Mouse (Mus musculus) kidney, embryonic 16.5 days (tissue): ENCODE results near the gene Slc18a3. TPM values are rescaled to one million over a fixed set of nuclear protein-coding genes. Genes with fewer than 3 reads are reported as not detected.

Experiments
- ATAC-seq: fragments of 200-750 bp; cut with Nextera tagmentation; 2 replicates; pipeline ENCODE4 v1.8.0; 2017; ENCODE audit warnings: moderate TSS enrichment; ENCODE audit not compliant: low FRiP score, low TSS enrichment
- H3K27ac ChIP-seq: fragments of 300-500 bp; sonication (generic); 2 replicates; pipeline ENCODE4 v1.5.1; 2014; ENCODE audit warnings: low read length
- H3K27me3 ChIP-seq: fragments of 300-500 bp; sonication (generic); 2 replicates; pipeline ENCODE4 v1.6.1; 2014; ENCODE audit warnings: low read length, control low read depth, mixed read lengths; ENCODE audit not compliant: insufficient read depth
- H3K36me3 ChIP-seq: fragments of 300-500 bp; sonication (generic); 2 replicates; pipeline ENCODE4 v1.6.1; 2014; ENCODE audit warnings: low read length, control low read depth, mixed read lengths; ENCODE audit not compliant: insufficient read depth
- H3K4me1 ChIP-seq: fragments of 300-500 bp; sonication (generic); 2 replicates; pipeline ENCODE4 v1.6.1; 2014; ENCODE audit warnings: low read length, control low read depth, mixed read lengths; ENCODE audit not compliant: insufficient read depth
- H3K4me2 ChIP-seq: fragments of 300-500 bp; sonication (generic); replicated peaks from 2 replicates; pipeline ENCODE4 v1.6.1; 2014; ENCODE audit warnings: low read depth, low read length
- H3K4me3 ChIP-seq: fragments of 300-500 bp; sonication (generic); 2 replicates; pipeline ENCODE4 v1.5.1; 2014; ENCODE audit warnings: mild to moderate bottlenecking, low read length
- H3K9ac ChIP-seq: fragments of 300-500 bp; sonication (generic); replicated peaks from 2 replicates; pipeline ENCODE4 v1.6.1; 2014; ENCODE audit warnings: low read length
- H3K9me3 ChIP-seq: fragments of 300-500 bp; sonication (generic); 2 replicates; pipeline ENCODE4 v1.6.1; 2016; ENCODE audit warnings: low read length, control low read depth
- WGBS: fragments of 180-500 bp; shearing (Covaris S2); extraction: QIAGEN DNeasy Blood & Tissue Kit; methylation state at CpG from one replicate; pipeline ENCODE4 v1.1.7; 2014; 5-methylcytosine and 5-hydroxymethylcytosine counted together
- polyA plus RNA-seq: library from polyadenylated mRNA; unstranded; fragments of >200 nt; fragmentation: Nextera tagmentation; extraction: Ambion mirVana; gene quantifications from 2 replicates; pipeline ENCODE4 v1.2.1, GENCODE M21; 2015

The Slc18a3 gene
- polyA plus RNA-seq = 0.17 and 0.29 TPM in 2 replicates

DNA sequence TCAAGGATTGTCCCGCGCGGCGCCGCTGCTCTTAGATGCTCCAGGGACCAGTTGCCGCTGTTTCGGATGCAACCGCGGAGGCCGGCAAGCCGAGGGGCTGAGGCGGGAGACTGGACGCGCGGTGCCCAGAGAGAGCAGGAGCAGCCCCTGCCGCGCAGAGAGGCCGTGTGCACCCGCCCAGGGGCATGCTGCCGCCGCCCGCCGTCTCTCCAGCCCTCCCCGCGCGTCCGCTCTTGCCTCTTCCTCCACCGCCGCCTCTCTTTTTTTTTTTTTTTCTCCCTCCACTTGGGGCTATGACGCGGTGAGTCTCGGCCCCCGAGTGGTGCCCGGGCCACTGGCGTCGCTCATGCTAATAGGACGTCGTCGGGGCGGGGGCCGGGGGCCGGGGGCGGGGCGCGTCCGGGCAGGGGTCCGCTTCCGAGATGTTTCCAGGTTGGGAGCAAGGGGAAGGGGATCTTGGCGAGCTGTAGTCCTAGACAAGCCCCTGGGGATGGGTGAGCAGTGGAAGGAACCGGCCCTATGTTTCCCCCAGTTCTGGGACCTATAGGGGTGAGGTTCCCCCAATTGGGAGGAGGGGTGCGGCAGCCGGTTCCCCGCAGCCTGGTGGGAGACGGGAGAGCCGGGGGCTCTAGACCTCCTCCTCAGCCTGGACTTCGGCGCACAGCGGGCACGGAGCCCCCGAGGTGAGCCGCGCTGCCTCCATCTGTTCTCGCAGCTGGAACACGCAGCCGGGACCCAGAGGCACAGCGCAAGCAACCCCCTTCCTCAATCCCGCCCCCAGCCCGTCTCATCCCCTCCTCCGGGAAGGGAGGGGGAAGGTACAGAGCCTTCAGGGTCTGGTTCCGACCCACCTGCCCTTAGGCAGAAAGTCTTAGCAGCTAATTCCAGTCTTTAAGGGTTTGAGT lies at the start of gene Slc18a3:
Slc18a3 (minus strand) TSS at position 250 of the 905 bp plus-strand sequence.
- no peak for ATAC-seq
- H3K4me3 ChIP-seq = peak within 1 kb of the TSS; percentile 38
- no peaks in the 10 kb centered on the region for H3K9me3 ChIP-seq
- no peak within 1 kb of the TSS for H3K27ac ChIP-seq
- WGBS = 1% methylated on average over 53 of the region's 70 CpGs
- no peak within 1 kb of the TSS for H3K9ac ChIP-seq
- no peaks in the 10 kb centered on the region for H3K4me1 ChIP-seq
- no peaks in the 10 kb centered on the region for H3K36me3 ChIP-seq
- peaks cover 77% of the 10 kb centered on the region for H3K27me3 ChIP-seq
- peak within 1 kb of the TSS; percentile 45 for H3K4me2 ChIP-seq

DNA sequence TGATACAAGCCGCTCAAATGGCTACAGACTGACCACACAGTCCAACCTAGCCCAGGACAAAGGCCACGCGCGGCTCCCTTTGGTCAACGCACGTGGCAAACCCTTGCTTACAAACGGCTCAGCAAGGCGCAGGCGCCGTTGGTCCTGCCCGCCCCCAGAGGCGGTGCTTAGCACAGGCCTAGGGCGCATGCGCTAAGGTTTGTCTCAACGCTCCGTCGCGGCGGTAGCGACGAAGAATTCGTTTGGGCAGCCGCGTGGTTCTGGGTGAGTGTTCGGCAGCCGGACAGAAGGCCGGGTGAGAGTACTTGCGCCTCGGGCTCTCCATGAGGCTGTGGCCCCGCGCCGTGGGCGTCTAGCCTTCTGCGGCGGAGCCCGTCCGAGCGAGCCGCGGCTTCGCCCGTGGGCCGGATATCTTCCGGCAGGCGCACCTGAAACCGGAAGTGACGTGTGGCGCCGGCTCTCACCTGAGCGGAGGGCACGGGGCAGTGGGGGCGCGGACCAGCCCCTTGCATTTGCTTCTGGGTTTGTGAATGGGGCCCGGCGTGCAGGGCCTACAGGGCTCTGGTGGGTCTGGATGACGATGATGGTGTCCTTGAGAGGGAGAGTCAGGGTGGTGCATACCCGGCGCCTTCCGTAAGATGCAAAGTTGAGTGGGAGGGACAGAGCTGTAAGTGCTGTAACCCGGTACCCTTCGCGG lies 48.8 kb upstream of the Slc18a3 start, which contains the start of gene Ercc6:
Ercc6 (plus strand) TSS at position 186 of the 697 bp plus-strand sequence.
- Histone ChIP-seq H3K27ac (peak within 1 kb of the TSS; percentile 41), H3K9ac (peak within 1 kb of the TSS; percentile 68), H3K4me1 (peaks cover 14% of the 10 kb centered on the region), H3K36me3 (peaks cover 12% of the 10 kb centered on the region), H3K27me3 (no peaks in the 10 kb centered on the region), H3K4me2 (peak within 1 kb of the TSS; percentile 80), H3K9me3 (no peaks in the 10 kb centered on the region), H3K4me3 (peak within 1 kb of the TSS; percentile 87)
- ATAC-seq = peak; percentile 97
- WGBS = under 1% methylated on average over 62 of the region's 62 CpGs

DNA sequence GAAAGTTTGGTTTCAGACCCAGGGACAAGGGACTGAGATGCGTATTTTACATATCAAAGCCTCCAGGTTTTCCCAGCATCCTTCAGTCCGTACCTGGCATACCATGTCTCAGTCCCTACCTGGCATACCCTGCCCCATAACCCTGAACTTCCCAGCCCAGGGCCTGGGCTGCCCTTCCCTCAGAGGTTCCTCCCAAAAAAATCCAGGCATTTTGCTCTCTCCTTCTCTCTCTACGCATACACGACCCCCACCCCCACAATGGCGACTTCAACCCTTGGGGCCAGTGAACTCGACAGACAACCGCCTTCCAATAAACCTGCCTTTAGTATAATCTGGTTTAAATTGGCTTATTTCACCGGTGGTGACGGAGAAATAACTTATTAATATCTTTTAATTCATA lies 48.3 kb upstream of the Slc18a3 start:
- Histone ChIP-seq H3K27ac (no peak overlapping the region), H3K4me3 (peak overlapping the region; percentile 87), H3K4me2 (peak overlapping the region; percentile 80), H3K9me3 (no peaks in the 10 kb centered on the region), H3K4me1 (peaks cover 14% of the 10 kb centered on the region), H3K27me3 (no peaks in the 10 kb centered on the region), H3K9ac (peak overlapping the region; percentile 68; the same call in 1 of the 2 replicates), H3K36me3 (peaks cover 12% of the 10 kb centered on the region)
- 0 out of 2 replicates have a peak, but pooled peaks have one; percentile 28 for ATAC-seq
- 48% methylated on average over 9 of the region's 9 CpGs for WGBS

DNA sequence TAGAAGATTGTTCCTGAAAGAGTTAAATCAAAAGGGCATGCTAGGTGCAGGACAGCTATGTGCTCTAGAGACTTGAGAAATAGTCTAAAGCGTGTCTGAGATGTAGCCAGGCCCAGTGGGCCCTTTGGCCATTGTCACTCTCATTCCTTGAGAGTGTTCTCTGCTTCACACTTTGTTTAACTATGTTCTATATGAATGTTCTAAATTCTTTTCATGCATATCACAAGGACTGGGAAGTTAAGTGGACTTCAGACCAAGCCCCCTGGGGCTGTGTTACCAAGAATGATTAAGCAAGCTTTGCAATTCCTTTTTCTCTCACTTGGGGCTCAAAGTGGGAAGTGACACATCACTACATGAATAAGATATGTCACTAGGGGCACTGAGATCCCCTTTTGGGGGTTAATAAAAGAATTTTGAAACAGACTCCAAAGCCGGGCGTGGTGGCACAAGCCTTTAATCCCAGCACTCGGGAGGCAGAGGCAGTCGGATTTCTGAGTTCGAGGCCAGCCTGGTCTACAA lies 44.9 kb upstream of the Slc18a3 start:
- WGBS = 84% methylated on average over 6 of the region's 6 CpGs
- no peak for ATAC-seq

DNA sequence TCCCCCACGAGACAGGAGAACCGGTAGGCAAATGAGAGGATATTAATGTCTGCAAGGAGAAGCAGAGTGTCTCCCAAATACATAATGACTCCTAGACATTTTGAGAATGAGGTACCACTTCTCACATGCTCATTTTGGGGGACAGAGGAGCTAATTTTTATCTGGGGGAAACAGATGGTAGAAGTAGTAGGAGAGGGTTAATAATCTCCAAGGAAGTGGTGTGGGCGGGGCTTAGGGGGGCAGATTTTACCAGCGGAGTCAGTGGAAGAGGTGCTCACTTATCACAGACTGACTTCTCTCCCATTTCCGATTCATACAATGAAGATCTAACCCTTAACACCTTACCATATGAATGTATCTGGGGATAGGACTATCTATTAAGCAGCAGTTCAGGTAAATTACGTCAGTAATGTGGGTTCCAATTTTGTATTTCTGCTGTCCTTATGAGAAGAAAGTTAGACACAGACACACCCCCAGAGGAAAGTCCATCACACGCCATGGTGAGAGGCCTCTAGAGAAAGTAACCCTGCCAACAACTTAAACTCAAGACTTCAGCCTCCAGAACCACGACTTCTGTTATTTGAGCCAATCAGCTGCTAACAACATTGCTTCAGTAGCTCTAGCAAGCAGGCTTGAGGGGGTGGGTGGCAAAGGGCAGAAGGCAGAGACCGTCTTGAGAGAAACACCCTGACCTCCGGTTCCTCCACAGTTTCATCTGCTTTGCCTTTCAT lies 43.6 kb upstream of the Slc18a3 start:
- H3K27me3 ChIP-seq = no peaks in the 10 kb centered on the region
- no peak for ATAC-seq
- H3K4me1 ChIP-seq = peaks cover 4% of the 10 kb centered on the region; the same call in 1 of the 2 replicates
- no peak overlapping the region for H3K27ac ChIP-seq
- no peak overlapping the region for H3K9ac ChIP-seq
- WGBS = 57% methylated on average over 10 of the region's 10 CpGs
- no peak overlapping the region for H3K4me3 ChIP-seq
- H3K9me3 ChIP-seq = no peaks in the 10 kb centered on the region
- no peaks in the 10 kb centered on the region for H3K36me3 ChIP-seq
- no peak overlapping the region for H3K4me2 ChIP-seq

More for the DNA sequence above, 44.9 kb upstream of the Slc18a3 start:
- no peaks in the 10 kb centered on the region for H3K9me3 ChIP-seq
- H3K27me3 ChIP-seq = no peaks in the 10 kb centered on the region
- no peak overlapping the region for H3K4me3 ChIP-seq
- no peaks in the 10 kb centered on the region for H3K36me3 ChIP-seq
- no peak overlapping the region for H3K9ac ChIP-seq
- no peak overlapping the region for H3K4me2 ChIP-seq
- H3K27ac ChIP-seq = no peak overlapping the region
- H3K4me1 ChIP-seq = peaks cover 10% of the 10 kb centered on the region

DNA sequence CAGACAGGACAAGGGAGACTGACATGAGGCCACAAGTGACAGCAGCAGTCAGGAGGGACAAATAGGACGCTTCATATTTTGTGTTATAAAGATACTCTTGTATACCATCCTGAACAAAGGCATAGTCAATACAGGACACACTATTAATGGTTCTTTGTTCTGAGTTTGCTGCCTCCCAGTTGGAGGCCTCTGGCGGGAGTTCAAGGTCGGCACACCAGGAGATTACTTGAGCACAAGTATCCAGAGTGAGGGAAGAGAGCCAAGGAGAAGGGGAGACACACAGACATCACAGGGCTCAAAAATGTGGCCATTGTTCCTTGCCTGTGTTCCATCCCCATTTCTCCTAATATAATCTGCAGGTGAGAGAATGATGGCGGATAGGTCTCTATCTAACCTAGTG lies 42.6 kb upstream of the Slc18a3 start:
- no peak overlapping the region for H3K4me3 ChIP-seq
- no peaks in the 10 kb centered on the region for H3K36me3 ChIP-seq
- no peaks in the 10 kb centered on the region for H3K27me3 ChIP-seq
- no peak for ATAC-seq
- H3K4me1 ChIP-seq = no peaks in the 10 kb centered on the region
- WGBS = 88% methylated on average over 4 of the region's 4 CpGs
- no peaks in the 10 kb centered on the region for H3K9me3 ChIP-seq
- no peak overlapping the region for H3K27ac ChIP-seq
- H3K4me2 ChIP-seq = no peak overlapping the region
- no peak overlapping the region for H3K9ac ChIP-seq

DNA sequence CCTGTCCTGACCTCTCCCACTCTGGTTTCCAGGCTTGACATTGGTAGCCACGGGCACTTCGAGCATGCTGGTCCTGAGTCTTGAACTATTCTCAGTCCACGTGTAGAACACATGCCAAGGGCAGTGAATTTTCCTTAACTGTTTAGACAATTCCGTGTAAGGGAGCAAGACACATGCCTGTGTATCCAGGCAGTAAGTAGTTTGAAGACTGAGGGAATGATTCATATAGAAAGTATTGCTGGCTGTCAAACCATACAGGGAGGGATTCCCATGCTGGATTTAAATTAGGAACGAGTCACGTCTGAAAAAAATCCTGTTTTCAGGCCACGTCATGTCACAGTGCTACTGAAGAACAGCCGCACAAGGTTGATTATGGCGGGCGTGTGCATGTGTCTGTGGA lies 41.7 kb upstream of the Slc18a3 start:
- 87% methylated on average over 10 of the region's 10 CpGs for WGBS
- Histone ChIP-seq H3K4me2 (no peak overlapping the region), H3K27me3 (no peaks in the 10 kb centered on the region), H3K36me3 (no peaks in the 10 kb centered on the region), H3K9me3 (no peaks in the 10 kb centered on the region), H3K4me3 (no peak overlapping the region), H3K27ac (no peak overlapping the region), H3K4me1 (no peaks in the 10 kb centered on the region), H3K9ac (no peak overlapping the region)
- no peak for ATAC-seq

DNA sequence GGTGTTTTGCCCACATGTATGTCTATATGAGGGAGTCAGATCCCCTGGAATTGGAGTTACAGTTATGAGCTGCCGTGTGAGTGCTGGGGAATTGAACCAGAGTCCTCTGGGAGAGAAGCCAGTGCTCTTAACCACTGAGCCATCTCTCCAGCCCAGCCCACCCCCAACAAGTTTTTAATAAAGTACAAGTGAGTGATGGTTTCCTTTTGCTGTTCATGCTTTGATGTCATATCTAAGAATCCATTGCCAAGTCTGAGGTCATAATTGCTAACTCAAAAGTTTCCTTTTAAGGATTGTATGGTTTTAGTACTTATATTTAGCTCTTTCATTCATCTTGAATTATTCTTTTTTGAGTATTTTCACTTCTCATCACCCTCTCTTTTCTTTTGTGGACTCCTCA lies 39.2 kb upstream of the Slc18a3 start:
- H3K4me2 ChIP-seq = no peak overlapping the region
- no peak overlapping the region for H3K27ac ChIP-seq
- H3K9me3 ChIP-seq = no peaks in the 10 kb centered on the region
- WGBS = 90% methylated on average over 1 of the region's 1 CpGs
- ATAC-seq = no peak
- H3K9ac ChIP-seq = no peak overlapping the region
- H3K4me3 ChIP-seq = no peak overlapping the region
- no peaks in the 10 kb centered on the region for H3K36me3 ChIP-seq
- H3K4me1 ChIP-seq = no peaks in the 10 kb centered on the region
- no peaks in the 10 kb centered on the region for H3K27me3 ChIP-seq
